Mouse (Mus musculus): Measurements from ENCODE around the gene Ghrh. TPM values are rescaled to one million over a fixed set of nuclear protein-coding genes. Genes with fewer than 3 reads are reported as not detected.

The Ghrh gene
- total RNA-seq, 2 experiments from 2014 or later = not detected

DNA sequence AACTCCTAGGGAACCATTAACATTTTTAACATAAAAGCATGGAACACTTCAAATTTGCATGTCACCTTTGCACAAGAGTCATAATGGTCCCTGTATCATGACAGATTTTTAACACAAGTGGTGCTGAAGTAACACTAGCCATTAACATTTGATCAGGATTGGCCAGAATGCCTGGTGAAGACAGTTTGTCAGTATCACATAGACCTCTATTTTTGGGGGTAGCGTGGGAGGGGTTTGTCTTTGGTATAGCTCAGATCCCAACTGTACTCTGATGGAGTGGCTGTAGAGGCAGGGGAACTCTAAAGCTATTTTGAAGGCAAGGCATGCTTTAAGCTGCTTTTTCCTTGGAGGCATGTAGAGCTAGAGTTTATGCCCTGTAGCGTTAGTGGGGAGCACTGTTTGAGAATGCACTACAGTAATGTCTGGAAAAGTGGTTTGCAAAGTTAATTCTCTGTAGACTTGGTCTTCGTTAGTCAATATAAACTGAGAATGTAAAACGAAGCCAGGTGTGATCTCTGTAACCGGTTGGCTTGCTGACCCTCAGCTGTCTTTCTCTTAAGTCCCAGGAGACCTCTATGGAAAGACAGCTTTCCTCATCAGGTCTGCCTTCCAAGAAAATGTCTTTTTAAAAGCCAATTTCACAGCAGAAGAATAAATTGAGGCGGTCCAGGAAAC lies 36.2 kb downstream of the Ghrh start:
- no peak for ATAC-seq (replicated peaks; ENCODE audit: poor library complexity, severe bottlenecking)

DNA sequence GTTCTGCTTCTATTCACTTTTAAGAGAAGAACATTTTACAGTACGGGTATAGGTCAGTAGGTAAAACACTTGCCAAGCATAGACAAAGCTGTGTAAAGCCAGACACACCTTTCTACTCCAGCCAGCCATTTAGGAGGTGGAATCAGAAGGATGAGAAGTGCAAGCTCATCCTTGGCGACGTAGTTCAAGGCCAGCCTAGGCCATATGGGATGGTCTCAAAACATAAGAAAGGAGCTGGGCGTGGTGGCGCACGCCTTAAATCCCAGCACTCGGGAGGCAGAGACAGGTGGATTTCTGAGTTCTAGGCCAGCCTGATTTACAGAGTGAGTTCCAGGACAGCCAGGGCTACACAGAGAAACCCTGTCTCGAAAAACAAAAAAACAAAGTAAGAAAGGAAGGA lies 37.7 kb downstream of the Ghrh start:
- ATAC-seq (replicated peaks; ENCODE audit: poor library complexity, severe bottlenecking) = no peak

DNA sequence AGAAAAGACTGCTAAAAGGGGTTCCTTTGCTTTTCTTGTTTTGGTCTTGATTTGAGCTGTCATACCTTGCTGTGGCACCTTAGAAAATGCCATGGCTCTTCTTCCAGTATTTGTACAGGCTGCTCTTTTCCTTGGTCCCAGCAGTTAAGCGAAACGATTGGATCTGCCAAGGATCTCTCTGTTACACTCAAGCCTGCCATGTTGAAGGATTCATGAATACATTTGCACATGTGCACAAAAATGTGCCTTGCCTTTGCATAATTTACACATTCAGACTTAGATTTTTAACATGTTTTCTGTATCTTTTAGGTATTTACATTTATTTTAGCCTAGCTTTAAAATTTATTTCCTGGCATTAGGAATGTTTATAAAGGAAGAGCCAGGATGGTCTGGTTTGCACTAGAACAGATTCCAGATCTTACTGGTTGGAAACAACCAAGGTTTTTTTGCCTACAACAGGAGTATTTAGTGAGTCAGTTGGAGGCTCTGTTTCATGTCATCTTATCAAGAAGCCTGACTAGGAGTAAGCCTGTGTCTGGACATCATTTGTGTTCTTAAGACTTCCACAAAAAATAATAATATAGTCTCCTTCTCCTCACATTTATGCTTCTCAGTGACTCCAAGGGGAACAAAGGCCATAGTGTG lies 38.9 kb downstream of the Ghrh start:
- ATAC-seq (replicated peaks; ENCODE audit: poor library complexity, severe bottlenecking) = no peak

DNA sequence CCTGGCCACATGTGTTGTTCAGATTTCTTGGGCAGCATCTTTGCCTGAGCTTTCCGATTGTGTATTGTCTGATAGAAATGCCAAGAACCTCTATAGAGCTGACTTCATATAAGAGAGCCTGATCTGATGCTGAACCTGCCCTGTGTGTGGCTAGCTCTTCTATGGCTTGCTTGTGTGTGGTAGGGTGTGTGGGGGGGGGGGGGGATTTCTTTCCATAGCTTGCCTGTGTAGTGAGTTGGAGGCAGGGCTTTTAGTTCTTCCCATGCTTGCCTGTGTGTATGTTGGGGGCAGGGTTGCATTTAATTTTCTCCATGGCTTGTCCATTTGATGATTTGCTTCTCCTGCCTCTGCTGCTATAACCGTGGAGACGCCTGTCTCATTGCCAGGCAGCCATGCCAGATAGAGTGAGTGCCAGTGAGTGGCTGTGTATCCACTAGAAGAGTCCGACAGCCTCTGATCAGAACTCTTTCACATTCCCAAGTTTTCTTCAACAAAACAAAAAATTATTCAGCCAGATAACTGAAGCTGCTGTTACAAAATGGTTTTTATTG lies 39.5 kb downstream of the Ghrh start:
- no peak for ATAC-seq (replicated peaks; ENCODE audit: poor library complexity, severe bottlenecking)

DNA sequence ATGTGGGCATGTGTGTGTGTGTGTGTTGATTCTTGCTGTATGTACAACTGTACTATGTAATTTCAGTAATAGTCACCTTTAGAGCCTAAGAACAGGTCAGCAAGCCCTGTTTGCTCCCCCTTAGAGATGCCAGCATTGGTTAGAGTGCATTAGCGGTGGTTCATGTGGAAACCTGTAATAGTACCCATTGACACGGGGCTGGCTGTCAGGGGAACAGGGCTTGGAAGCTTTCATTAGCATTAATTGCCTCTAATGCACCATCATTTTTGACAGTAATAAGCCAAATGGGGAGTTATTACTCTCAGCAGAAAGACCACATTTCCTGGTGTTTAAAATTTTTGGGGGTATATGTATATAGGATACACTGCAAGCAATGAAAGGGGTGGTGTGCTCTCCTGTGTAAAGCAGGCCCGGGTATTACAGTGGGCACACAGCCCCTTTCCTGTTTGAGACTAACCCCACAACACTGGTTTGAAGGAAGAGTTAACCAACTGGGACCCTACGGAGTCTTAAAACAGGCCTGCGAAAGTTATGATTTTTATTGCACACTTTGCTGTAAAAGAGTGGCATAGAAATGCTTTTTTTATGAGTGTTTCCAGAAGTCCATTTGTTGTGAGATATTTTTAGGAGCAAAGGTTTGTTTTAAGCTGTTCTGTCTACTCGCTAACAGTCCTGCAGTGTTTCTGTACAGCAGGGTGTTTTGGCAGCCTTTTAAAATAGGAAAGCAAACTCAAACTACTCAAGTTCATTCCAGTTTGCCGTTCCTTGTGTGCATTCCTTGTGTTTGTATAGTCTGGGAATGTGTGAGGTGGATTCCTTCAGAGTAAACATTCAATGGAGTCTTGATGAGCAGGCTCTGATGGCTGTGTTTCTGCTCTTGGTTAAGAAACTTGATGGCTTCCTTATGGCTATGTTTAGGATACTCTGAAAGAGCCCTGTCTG lies 40.9 kb downstream of the Ghrh start:
- no peak for ATAC-seq (replicated peaks; ENCODE audit: poor library complexity, severe bottlenecking)

DNA sequence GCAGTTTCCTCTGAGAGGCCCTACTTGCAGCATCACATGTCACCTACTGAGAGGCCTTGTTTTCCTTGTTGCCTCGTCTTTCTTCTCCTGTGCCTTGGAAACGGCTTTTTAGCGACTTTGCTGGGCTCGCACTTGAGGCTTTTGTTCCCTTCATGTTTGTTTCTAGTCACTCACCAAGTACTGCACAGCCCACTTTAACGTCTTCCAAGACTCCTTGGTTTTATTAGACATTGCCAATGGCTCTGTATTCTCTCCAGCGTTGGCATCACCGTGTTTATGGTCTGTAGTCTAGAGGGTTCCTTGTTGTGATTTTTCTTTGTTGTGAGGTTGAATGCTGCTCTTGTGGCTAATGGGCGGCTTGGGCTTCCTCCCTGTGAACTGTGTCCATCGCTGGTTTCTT lies 44.2 kb downstream of the Ghrh start:
- no peak for ATAC-seq (replicated peaks; ENCODE audit: poor library complexity, severe bottlenecking)

DNA sequence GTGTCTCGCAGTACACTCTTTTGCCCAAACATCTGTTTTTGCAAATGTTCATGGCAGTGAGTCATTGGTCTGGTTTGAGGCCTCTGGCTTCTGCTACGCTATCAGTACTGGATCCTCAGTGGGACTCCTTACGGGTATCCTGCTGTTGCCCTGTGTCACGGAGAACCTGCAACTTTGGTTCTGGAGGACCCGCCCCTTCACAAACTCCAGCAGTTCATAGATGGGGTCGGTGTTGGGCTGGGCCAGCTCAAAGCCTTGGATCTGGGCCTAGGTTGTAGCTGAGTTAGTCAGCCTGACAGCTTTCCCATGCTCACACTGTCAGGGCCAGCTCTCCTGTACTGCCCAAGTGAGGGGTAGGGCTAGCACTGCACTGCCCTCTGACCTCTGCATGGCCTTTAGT lies 47.3 kb downstream of the Ghrh start:
- ATAC-seq (replicated peaks; ENCODE audit: poor library complexity, severe bottlenecking) = no peak

DNA sequence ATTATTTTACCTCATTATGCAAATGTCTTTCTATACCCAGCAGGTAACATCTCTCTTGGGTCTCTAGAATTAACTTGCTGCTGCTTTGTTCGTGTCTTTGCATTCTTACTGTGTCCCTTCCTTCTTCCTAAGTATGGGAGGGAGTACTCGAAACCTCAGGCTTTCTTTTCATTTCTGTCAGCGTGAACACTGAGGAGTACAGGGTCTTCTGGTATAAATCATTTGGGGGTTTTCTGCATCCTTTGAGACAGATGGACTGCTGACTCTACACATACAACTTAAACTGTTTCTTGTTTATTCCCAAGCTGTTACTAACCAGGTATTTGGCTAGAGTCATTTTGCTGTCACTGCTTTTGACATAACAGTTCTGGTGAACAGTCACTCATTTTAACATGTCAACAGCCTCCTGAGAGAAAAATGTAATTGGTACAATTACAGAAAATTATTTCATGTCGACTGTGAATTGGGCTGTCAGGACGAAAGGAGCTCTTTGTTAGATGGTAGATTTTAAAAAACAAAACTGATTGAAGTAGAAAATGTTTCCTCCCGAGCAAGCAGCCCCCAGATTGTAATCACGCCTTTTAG lies 51.1 kb downstream of the Ghrh start:
- ATAC-seq (replicated peaks; ENCODE audit: poor library complexity, severe bottlenecking) = no peak

DNA sequence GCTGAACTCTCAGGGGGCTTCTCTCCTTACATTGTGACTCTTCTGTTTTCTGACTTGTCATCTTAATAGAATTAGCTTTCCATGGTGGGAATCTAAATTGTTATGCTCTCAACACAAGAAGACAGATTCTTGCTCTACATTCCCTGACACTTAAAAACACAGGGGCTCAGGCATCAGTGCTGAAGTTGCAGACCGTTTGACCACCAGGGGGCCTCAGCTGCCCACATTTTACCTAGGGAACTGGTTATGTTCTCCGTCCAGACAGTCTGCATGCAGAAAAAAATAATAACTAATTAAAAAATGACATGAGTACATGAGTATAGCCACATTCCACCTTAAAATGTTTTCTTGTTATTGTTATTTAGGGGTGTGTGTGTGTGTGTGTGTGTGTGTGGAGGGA lies 55.2 kb downstream of the Ghrh start:
- ATAC-seq (replicated peaks; ENCODE audit: poor library complexity, severe bottlenecking) = peak; percentile 71

DNA sequence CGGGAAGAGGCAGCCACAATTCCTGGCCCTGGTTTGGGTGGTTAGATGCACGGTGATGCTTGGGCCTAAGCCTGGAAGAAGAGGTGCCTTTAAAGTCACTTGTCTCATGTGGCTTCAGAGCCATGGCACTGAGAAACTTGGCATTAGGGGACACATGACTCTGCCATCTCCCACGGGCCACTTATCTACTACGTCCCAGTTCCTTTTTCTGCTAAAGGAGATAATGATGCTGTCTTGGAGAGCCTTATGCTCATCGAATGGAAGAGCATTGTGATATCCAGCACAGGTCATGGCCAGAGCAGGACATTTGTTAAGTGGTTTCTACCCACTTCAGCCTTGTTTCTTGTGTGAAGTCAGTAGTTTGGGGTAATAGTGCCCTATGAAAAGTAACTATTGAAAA lies 58.3 kb downstream of the Ghrh start:
- ATAC-seq (replicated peaks; ENCODE audit: poor library complexity, severe bottlenecking) = no peak

DNA sequence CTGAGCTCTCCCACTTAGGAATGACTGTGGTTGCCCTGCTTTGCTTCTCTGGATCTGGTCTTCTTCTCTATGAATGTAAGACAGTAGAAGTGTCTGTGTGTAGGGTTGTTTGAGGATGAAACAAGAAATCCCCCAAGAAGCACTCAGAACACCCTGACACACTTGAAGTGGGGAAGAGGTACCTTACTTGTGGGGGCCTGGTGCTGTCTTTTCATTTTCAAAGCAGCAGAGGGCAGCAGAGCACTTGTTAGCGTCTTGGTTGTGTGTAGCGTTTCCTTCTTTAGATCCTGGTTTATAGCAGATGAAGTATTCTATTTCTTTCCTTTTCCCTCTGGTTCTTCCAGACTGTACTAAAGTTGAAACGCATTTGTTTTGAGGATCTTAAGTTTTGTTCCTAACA lies 59.8 kb downstream of the Ghrh start:
- peak; percentile 72 for ATAC-seq (replicated peaks; ENCODE audit: poor library complexity, severe bottlenecking)

DNA sequence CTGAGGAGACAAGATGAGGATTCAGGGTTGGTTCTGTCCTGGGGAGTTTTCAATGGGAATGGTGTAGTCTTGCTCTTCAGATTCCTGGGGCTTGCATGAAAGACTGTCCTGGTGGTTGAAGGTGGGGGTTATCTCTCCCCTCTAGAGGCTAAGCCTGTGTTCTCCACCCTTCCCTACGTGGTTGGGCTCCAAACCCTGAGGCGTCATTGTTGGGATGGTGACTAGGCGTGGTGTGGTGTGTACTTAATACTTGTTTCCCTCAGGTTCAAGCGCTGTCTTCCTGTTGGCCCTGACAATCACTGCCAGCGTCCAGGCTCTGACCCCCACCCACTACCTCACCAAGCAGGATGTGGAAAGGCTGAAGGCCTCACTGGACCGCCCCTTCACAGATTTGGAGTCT lies 64.0 kb downstream of the Ghrh start:
- no peak for ATAC-seq (replicated peaks; ENCODE audit: poor library complexity, severe bottlenecking)

Other genes starting within 250 kb of the Ghrh start
- gene Samhd1, start 212.2 kb downstream of the Ghrh start, total RNA-seq (2014; fragmentation: Nextera tagmentation) = 65.3 and 71.3 TPM in 2 replicates
- gene Samhd1, start 212.2 kb downstream of the Ghrh start, total RNA-seq (2017) = 77.6 and 88.2 TPM in 2 replicates
- 58.6 and 76.1 TPM in 2 replicates for gene Rbl1, start 143.0 kb downstream of the Ghrh start, total RNA-seq (2014; fragmentation: Nextera tagmentation)
- gene Rbl1, start 143.0 kb downstream of the Ghrh start, total RNA-seq (2017) = 80.7 and 89.9 TPM in 2 replicates
- gene Rpn2, start 68.5 kb downstream of the Ghrh start, total RNA-seq (2014; fragmentation: Nextera tagmentation) = 313 and 340 TPM in 2 replicates
- 342 and 366 TPM in 2 replicates for gene Rpn2, start 68.5 kb downstream of the Ghrh start, total RNA-seq (2017)
- gene Mroh8, start 68.0 kb downstream of the Ghrh start, total RNA-seq (2014; fragmentation: Nextera tagmentation) = 0.19 and 0.23 TPM in 2 replicates
- gene Mroh8, start 68.0 kb downstream of the Ghrh start, total RNA-seq (2017) = 0.09 and 0.36 TPM in 2 replicates
- 21.7 and 29.6 TPM in 2 replicates for gene Manbal, start 20.1 kb upstream of the Ghrh start, total RNA-seq (2014; fragmentation: Nextera tagmentation)
- gene Manbal, start 20.1 kb upstream of the Ghrh start, total RNA-seq (2017) = 6.9 and 7.1 TPM in 2 replicates
- 0.49 and 0.90 TPM in 2 replicates for gene Src, start 70.9 kb upstream of the Ghrh start, total RNA-seq (2014; fragmentation: Nextera tagmentation)
- gene Src, start 70.9 kb upstream of the Ghrh start, total RNA-seq (2017) = 0.22 TPM in 1 of 2 replicates, not detected in the other
- not detected in 2 replicates for gene Nnat, start 212.6 kb upstream of the Ghrh start, total RNA-seq (2014; fragmentation: Nextera tagmentation)
- not detected in 2 replicates for gene Nnat, start 212.6 kb upstream of the Ghrh start, total RNA-seq (2017)
- 13.4 and 29.1 TPM in 2 replicates for gene Blcap, start 223.8 kb upstream of the Ghrh start, total RNA-seq (2014; fragmentation: Nextera tagmentation)
- gene Blcap, start 223.8 kb upstream of the Ghrh start, total RNA-seq (2017) = 6.7 and 7.9 TPM in 2 replicates

All from granulocyte monocyte progenitor cell, adult 5-6 weeks (primary cell).